Mouse (Mus musculus) lung, embryonic 15.5 days (tissue): ENCODE measurements around the gene Desi1. TPM values are rescaled to one million over a fixed set of nuclear protein-coding genes. Genes with fewer than 3 reads are reported as not detected.

Source experiments
- ATAC-seq: fragments of 200-750 bp; cut with Nextera tagmentation; 2 replicates; pipeline ENCODE4 v1.8.0; 2017; ENCODE audit warnings: moderate number of reproducible peaks, borderline replicate concordance; ENCODE audit not compliant: low FRiP score, low TSS enrichment; ENCODE audit errors: extremely low read depth
- H3K27ac ChIP-seq: fragments of 300-500 bp; sonication (generic); 2 replicates; pipeline ENCODE4 v1.5.1; 2015; ENCODE audit warnings: moderate library complexity, mild to moderate bottlenecking, inconsistent platforms
- H3K27me3 ChIP-seq: fragments of 300-500 bp; sonication (generic); 2 replicates; pipeline ENCODE4 v1.6.1; 2015; ENCODE audit warnings: inconsistent platforms
- H3K36me3 ChIP-seq: fragments of 300-500 bp; sonication (generic); 2 replicates; pipeline ENCODE4 v1.6.1; 2015; ENCODE audit warnings: inconsistent platforms
- H3K4me1 ChIP-seq: fragments of 300-500 bp; sonication (generic); 2 replicates; pipeline ENCODE4 v1.6.1; 2015; ENCODE audit warnings: inconsistent platforms
- H3K4me2 ChIP-seq: fragments of 300-500 bp; sonication (generic); 2 replicates; pipeline ENCODE4 v1.6.1; 2015; ENCODE audit warnings: inconsistent platforms, mild to moderate bottlenecking, moderate library complexity
- H3K4me3 ChIP-seq: fragments of 300-500 bp; sonication (generic); 2 replicates; pipeline ENCODE4 v1.5.1; 2015; ENCODE audit warnings: mild to moderate bottlenecking, inconsistent platforms
- H3K9ac ChIP-seq: fragments of 300-500 bp; sonication (generic); 2 replicates; pipeline ENCODE4 v1.6.1; 2015; ENCODE audit warnings: inconsistent platforms
- H3K9me3 ChIP-seq: fragments of 300-500 bp; sonication (generic); 2 replicates; pipeline ENCODE4 v1.6.1; 2016; ENCODE audit warnings: inconsistent platforms
- WGBS: fragments of 180-500 bp; shearing (Covaris S2); methylation state at CpG from one replicate; pipeline ENCODE4 v1.1.7; 2015; 5-methylcytosine and 5-hydroxymethylcytosine counted together
- polyA plus RNA-seq: library from polyadenylated mRNA; unstranded; fragments of >200 nt; fragmentation: Nextera tagmentation; extraction: Ambion mirVana; gene quantifications from 2 replicates; pipeline ENCODE4 v1.2.1, GENCODE M21; 2015

The Desi1 gene
- polyA plus RNA-seq, 1 experiment from 2014 or later: 25.1 TPM

DNA sequence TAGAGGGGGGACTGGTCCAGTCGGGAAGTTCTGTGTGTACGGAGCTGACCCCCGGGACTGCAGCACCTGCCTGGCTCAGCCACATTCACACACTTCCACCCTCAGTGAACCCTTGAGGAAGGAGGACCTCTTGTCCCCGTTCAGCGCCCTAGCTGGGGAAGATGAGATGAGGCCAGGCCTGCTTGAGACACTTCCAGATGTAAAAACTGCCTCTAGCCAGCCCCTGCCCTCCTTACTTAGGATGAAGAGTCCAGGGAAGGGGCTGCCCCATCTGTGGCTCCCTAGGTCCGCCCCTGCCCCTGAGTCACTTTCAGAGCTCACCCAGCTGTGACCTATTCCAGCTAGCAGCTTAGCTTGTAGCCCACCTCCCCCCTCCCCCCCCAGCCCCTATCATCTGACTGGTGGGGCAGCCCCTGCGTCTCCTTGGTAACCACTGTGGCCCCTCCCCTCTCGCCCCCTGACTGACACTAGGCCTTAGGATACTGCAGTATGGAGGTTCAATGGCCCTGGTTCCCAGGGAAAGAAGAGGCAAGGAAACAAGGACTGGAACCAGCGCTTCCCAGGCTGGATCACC is 90.4 kb downstream of the Desi1 start:
- H3K27ac ChIP-seq: no peak overlapping the region
- no peak for ATAC-seq
- WGBS: 14% methylated on average over 9 of the region's 9 CpGs

More for the DNA sequence above, 90.4 kb downstream of the Desi1 start:
- H3K4me2 ChIP-seq: no peak overlapping the region
- no peak overlapping the region for H3K4me3 ChIP-seq
- no peaks in the 10 kb centered on the region for H3K9me3 ChIP-seq
- no peaks in the 10 kb centered on the region for H3K36me3 ChIP-seq
- H3K9ac ChIP-seq: no peak overlapping the region
- no peaks in the 10 kb centered on the region; the same call in 1 of the 2 replicates for H3K4me1 ChIP-seq
- no peaks in the 10 kb centered on the region for H3K27me3 ChIP-seq

Other genes with a start within 250 kb of the Desi1 start
- 27.4 and 31.4 TPM in 2 replicates for gene Tef, start 231.4 kb downstream of the Desi1 start, polyA plus RNA-seq
- gene Tob2, start 175.1 kb downstream of the Desi1 start, polyA plus RNA-seq: 27.0 and 29.1 TPM in 2 replicates
- gene Phf5a, start 162.0 kb downstream of the Desi1 start, polyA plus RNA-seq: 172 and 183 TPM in 2 replicates
- gene Aco2, start 161.6 kb downstream of the Desi1 start, polyA plus RNA-seq: 164 and 173 TPM in 2 replicates
- gene Polr3h, start 107.6 kb downstream of the Desi1 start, polyA plus RNA-seq: 76.3 and 80.1 TPM in 2 replicates
- gene Csdc2, start 97.1 kb downstream of the Desi1 start, polyA plus RNA-seq: 9.0 and 11.2 TPM in 2 replicates
- gene Pmm1, start 72.9 kb downstream of the Desi1 start, polyA plus RNA-seq: 37.1 and 39.1 TPM in 2 replicates
- gene 1700029P11Rik, start 53.3 kb downstream of the Desi1 start, polyA plus RNA-seq: not detected in 2 replicates
- 86.3 and 93.0 TPM in 2 replicates for gene Xrcc6, start 46.0 kb downstream of the Desi1 start, polyA plus RNA-seq
- 296 and 301 TPM in 2 replicates for gene Snu13, start 13.7 kb upstream of the Desi1 start, polyA plus RNA-seq
- not detected in 2 replicates for gene 4930407I10Rik, start 25.3 kb upstream of the Desi1 start, polyA plus RNA-seq
- 0.04 TPM in 1 of 2 replicates, not detected in the other for gene Mei1, start 36.1 kb upstream of the Desi1 start, polyA plus RNA-seq
- gene Ccdc134, start 94.1 kb upstream of the Desi1 start, polyA plus RNA-seq: 19.4 and 20.9 TPM in 2 replicates
- 126 and 132 TPM in 2 replicates for gene Srebf2, start 113.3 kb upstream of the Desi1 start, polyA plus RNA-seq
- gene Shisa8, start 179.0 kb upstream of the Desi1 start, polyA plus RNA-seq: 1.1 and 1.3 TPM in 2 replicates
- gene Tnfrsf13c, start 190.5 kb upstream of the Desi1 start, polyA plus RNA-seq: 0.12 TPM in 1 of 2 replicates, not detected in the other
- 71.6 and 74.5 TPM in 2 replicates for gene Cenpm, start 210.9 kb upstream of the Desi1 start, polyA plus RNA-seq
- not detected in 2 replicates for gene 1500009C09Rik, start 218.5 kb upstream of the Desi1 start, polyA plus RNA-seq
- 4.1 and 6.3 TPM in 2 replicates for gene Sept3, start 241.0 kb upstream of the Desi1 start, polyA plus RNA-seq